Comparison of ENCODE assay signal across 8 mouse cellular contexts in genomic region chr9:64049471-64050380, GRCm38 (mm10). TPM values are rescaled to one million over a fixed set of nuclear protein-coding genes. Genes with fewer than 3 reads are reported as not detected.
A peak's percentile ranks its signal among the peaks of the same experiment; 100 is the strongest.
DNase-seq lines count a peak whose midpoint lies in the region; ATAC-seq and TF ChIP-seq lines count a peak whose summit lies in the region.

No protein-coding gene starts in this region.

- H3K27me3 ChIP-seq in hindbrain, postnatal 0 days (ENCODE audit: insufficient read depth, low read length), result no peaks in the 10 kb centered on the region
- H3K27me3 ChIP-seq in limb, embryonic 13.5 days, result no peaks in the 10 kb centered on the region
- H3K27me3 ChIP-seq in midbrain, embryonic 13.5 days, result peaks cover 9% of the 10 kb centered on the region; the same call in 1 of the 2 replicates

- peak overlapping the region; percentile 76 for H3K4me3 ChIP-seq in gastrocnemius, adult 2 months
- peak overlapping the region; percentile 34 for H3K4me3 ChIP-seq in hindbrain, postnatal 0 days (ENCODE audit: low read length)
- H3K4me3 ChIP-seq in limb, embryonic 13.5 days, result peak overlapping the region; percentile 46
- H3K4me3 ChIP-seq in midbrain, embryonic 13.5 days (replicated peaks), result peak overlapping the region; percentile 39

- TF ChIP-seq CTCF in gastrocnemius, adult 2 months (IDR thresholded peaks at IDR 0.05), result no peak
- TF ChIP-seq CTCF in hindbrain, postnatal 0 days (IDR thresholded peaks at IDR 0.05; ENCODE audit: low read depth), result no peak

- peaks cover 6% of the 10 kb centered on the region; the same call in 1 of the 2 replicates for H3K4me1 ChIP-seq in hindbrain, postnatal 0 days (ENCODE audit: insufficient read depth, low read length)
- H3K4me1 ChIP-seq in limb, embryonic 13.5 days, result peaks cover 24% of the 10 kb centered on the region
- H3K4me1 ChIP-seq in midbrain, embryonic 13.5 days (replicated peaks), result peaks cover 23% of the 10 kb centered on the region

- intact Hi-C loops in gastrocnemius, adult 2 months (cut with DNase I), result no loop called here

- DNase-seq in layer of hippocampus, adult 18-20 months (ENCODE audit: low spot score in 2 of 2), result peak; percentile 6 to 33
- DNase-seq in layer of hippocampus, adult 9-10 months (ENCODE audit: low spot score), result no peak
- DNase-seq in cerebellum, postnatal 36 days, result peak; percentile 41 to 51
- peak; percentile 69 for DNase-seq in gastrocnemius, adult 2 months
- DNase-seq in hindbrain, postnatal 0 days (ENCODE audit: low spot score), result peak; percentile 71
- peak; percentile 79 for DNase-seq in spleen, adult 12 weeks (ENCODE audit: low spot score)

- peak overlapping the region; percentile 6 for H3K27ac ChIP-seq in gastrocnemius, adult 2 months
- H3K27ac ChIP-seq in hindbrain, postnatal 0 days, result no peak overlapping the region; the same call in 1 of the 2 replicates
- H3K27ac ChIP-seq in limb, embryonic 13.5 days, result peak overlapping the region; percentile 28; the same call in 1 of the 2 replicates
- H3K27ac ChIP-seq in midbrain, embryonic 13.5 days, result no peak overlapping the region

- peak overlapping the region; percentile 7 for H3K9ac ChIP-seq in hindbrain, postnatal 0 days (replicated peaks; ENCODE audit: low read length)
- H3K9ac ChIP-seq in limb, embryonic 13.5 days, result peak overlapping the region; percentile 68
- peak overlapping the region; percentile 54 for H3K9ac ChIP-seq in midbrain, embryonic 13.5 days (replicated peaks)

- 12% methylated on average over 32 of the region's 32 CpGs for WGBS in hindbrain, postnatal 0 days
- WGBS in limb, embryonic 13.5 days, result 11% methylated on average over 32 of the region's 32 CpGs
- WGBS in midbrain, embryonic 13.5 days, result 8% methylated on average over 32 of the region's 32 CpGs

- H3K9me3 ChIP-seq in hindbrain, postnatal 0 days (ENCODE audit: low read length), result no peaks in the 10 kb centered on the region
- H3K9me3 ChIP-seq in limb, embryonic 13.5 days, result no peaks in the 10 kb centered on the region
- H3K9me3 ChIP-seq in midbrain, embryonic 13.5 days, result no peaks in the 10 kb centered on the region

- peak; percentile 88; the same call in 1 of the 2 replicates for ATAC-seq in hindbrain, postnatal 0 days
- ATAC-seq in limb, embryonic 13.5 days (ENCODE audit: low FRiP score, low read depth), result peak; percentile 79
- ATAC-seq in midbrain, embryonic 13.5 days, result peak; percentile 76

- peak overlapping the region; percentile 68 for H3K4me2 ChIP-seq in hindbrain, postnatal 0 days (ENCODE audit: low read depth, low read length)
- H3K4me2 ChIP-seq in limb, embryonic 13.5 days (replicated peaks), result peak overlapping the region; percentile 83
- peak overlapping the region; percentile 61 for H3K4me2 ChIP-seq in midbrain, embryonic 13.5 days (replicated peaks)

- H3K36me3 ChIP-seq in hindbrain, postnatal 0 days (ENCODE audit: insufficient read depth, low read length), result no peaks in the 10 kb centered on the region
- H3K36me3 ChIP-seq in limb, embryonic 13.5 days, result no peaks in the 10 kb centered on the region
- no peaks in the 10 kb centered on the region for H3K36me3 ChIP-seq in midbrain, embryonic 13.5 days

RNA-seq across cellular contexts. Expression of gene Smad6, which starts 27.9 kb away (rescaled TPM):
- total RNA-seq in layer of hippocampus, adult 18-20 months (2021), result 1 to 10 TPM; 1.3 to 2.5 TPM
- total RNA-seq in gastrocnemius, adult 2 months (2021), result 1 to 10 TPM; 2.2 to 5.7 TPM
- total RNA-seq in hindbrain, postnatal 0 days (2014; rRNA removed), result 11.9 and 13.2 TPM in 2 replicates
- polyA plus RNA-seq in hindbrain, postnatal 0 days (2015; fragmentation: Nextera tagmentation; extraction: Ambion mirVana), result 1.3 and 1.7 TPM in 2 replicates
- 10.8 and 11.0 TPM in 2 replicates for polyA plus RNA-seq in limb, embryonic 13.5 days (2015; fragmentation: Nextera tagmentation; extraction: Ambion mirVana)
- 1.2 and 2.4 TPM in 2 replicates for polyA plus RNA-seq in midbrain, embryonic 13.5 days (2015; fragmentation: Nextera tagmentation; extraction: Ambion mirVana)

Comparison
In these comparisons a context has a peak if more than half of its experiments do, and no peak if none do; other contexts are left out.
1. H3K27ac ChIP-seq: peak in gastrocnemius, adult 2 months (single experiment) and limb, embryonic 13.5 days (single experiment); none in hindbrain, postnatal 0 days (single experiment) and midbrain, embryonic 13.5 days (single experiment).
2. H3K9ac ChIP-seq: peak in every context shown above with its lines; median percentile 68 in limb, embryonic 13.5 days; 54 in midbrain, embryonic 13.5 days; 7 in hindbrain, postnatal 0 days.
3. Peak in every context shown above with its lines, with median percentiles within 50 percentile points of each other: H3K4me3 ChIP-seq, ATAC-seq and H3K4me2 ChIP-seq.